8 mouse cellular contexts compared by ENCODE assay signal in the genomic region with DNA sequence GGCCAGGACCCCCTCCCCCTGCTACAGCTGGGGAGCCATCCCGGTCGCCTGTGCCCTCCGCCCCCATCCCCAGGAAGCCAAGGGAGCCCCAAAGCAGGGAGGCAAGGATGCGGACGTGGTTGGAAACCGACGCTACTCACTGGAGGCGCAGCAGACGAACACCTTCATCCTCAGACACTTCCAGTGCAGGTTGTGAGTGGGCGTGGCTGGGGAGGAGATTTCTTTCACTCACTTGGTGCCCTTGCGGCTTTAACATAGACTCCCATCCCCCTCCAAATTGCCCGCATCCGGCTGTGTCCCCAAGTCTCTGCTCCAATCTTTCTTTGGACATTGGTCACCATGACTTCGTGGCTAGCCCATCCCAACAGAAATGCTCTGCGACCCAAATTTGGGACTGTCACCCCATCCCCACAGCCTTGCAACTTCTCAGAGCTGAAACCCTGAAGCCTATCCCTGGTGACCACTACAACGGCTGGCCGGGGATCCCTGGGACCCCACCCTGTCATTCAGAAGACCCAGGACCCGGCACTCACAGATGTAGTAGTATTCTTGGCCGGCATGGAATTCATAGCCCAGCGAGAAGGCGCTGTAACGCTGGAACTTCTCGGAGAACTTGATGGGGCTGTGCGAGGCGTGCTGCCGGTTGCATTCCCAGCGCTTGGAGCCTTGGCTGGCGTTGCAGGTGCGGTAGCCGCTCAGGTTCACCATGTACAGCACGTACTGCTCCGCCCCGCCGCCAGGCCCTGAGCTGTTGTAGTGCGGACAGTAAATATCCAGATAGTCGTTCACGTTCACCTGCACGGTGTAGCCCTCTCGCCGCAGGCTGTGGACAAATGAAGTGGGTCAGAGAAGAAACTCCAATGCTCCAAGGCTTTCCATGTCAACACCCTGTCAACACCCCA. TPM values are rescaled to one million over a fixed set of nuclear protein-coding genes. Genes with fewer than 3 reads are reported as not detected.
DNase-seq lines count a peak whose midpoint lies in the region; ATAC-seq lines count a peak whose summit lies in the region.

No protein-coding gene starts in this region.

- no peaks in the 10 kb centered on the region for H3K9me3 ChIP-seq in heart, embryonic 12.5 days (replicated peaks)
- no peaks in the 10 kb centered on the region for H3K9me3 ChIP-seq in forebrain, embryonic 12.5 days
- no peaks in the 10 kb centered on the region for H3K9me3 ChIP-seq in limb, embryonic 12.5 days
- no peaks in the 10 kb centered on the region for H3K9me3 ChIP-seq in neural tube, embryonic 15.5 days (replicated peaks)

- WGBS in heart, embryonic 12.5 days = 20% methylated on average over 40 of the region's 40 CpGs
- 6% methylated on average over 40 of the region's 40 CpGs for WGBS in forebrain, embryonic 12.5 days
- WGBS in limb, embryonic 12.5 days = 16% methylated on average over 40 of the region's 40 CpGs
- WGBS in neural tube, embryonic 15.5 days = 10% methylated on average over 40 of the region's 40 CpGs

- DNase-seq in heart, postnatal 10 days = no peak
- peak; percentile 80 for DNase-seq in ES-CJ7 (ENCODE audit: low read depth, low spot score)
- DNase-seq in right cerebral cortex, postnatal 36 days (ENCODE audit: low spot score in 2 of 2) = no peak
- DNase-seq in adrenal gland, adult 2 months = no peak

- peak overlapping the region; percentile 35 for H3K4me3 ChIP-seq in heart, embryonic 12.5 days
- peak overlapping the region; percentile 34 for H3K4me3 ChIP-seq in forebrain, embryonic 12.5 days (replicated peaks)
- H3K4me3 ChIP-seq in limb, embryonic 12.5 days (replicated peaks) = peak overlapping the region; percentile 33
- no peak overlapping the region; the same call in 1 of the 2 replicates for H3K4me3 ChIP-seq in neural tube, embryonic 15.5 days (replicated peaks)

- no peak overlapping the region for H3K27ac ChIP-seq in heart, embryonic 12.5 days (ENCODE audit: poor library complexity, severe bottlenecking)
- H3K27ac ChIP-seq in forebrain, embryonic 12.5 days = no peak overlapping the region
- H3K27ac ChIP-seq in limb, embryonic 12.5 days = no peak overlapping the region
- peak overlapping the region; percentile 48; the same call in 1 of the 2 replicates for H3K27ac ChIP-seq in neural tube, embryonic 15.5 days (replicated peaks)

- peak overlapping the region; percentile 70 for H3K4me2 ChIP-seq in heart, embryonic 12.5 days
- peak overlapping the region; percentile 73 for H3K4me2 ChIP-seq in forebrain, embryonic 12.5 days
- H3K4me2 ChIP-seq in limb, embryonic 12.5 days = peak overlapping the region; percentile 63
- peak overlapping the region; percentile 54 for H3K4me2 ChIP-seq in neural tube, embryonic 15.5 days

- H3K27me3 ChIP-seq in heart, embryonic 12.5 days (replicated peaks) = peaks cover 48% of the 10 kb centered on the region
- peaks cover 55% of the 10 kb centered on the region for H3K27me3 ChIP-seq in forebrain, embryonic 12.5 days
- H3K27me3 ChIP-seq in limb, embryonic 12.5 days = peaks cover 48% of the 10 kb centered on the region
- H3K27me3 ChIP-seq in neural tube, embryonic 15.5 days (replicated peaks) = no peaks in the 10 kb centered on the region

- no peaks in the 10 kb centered on the region for H3K36me3 ChIP-seq in heart, embryonic 12.5 days
- H3K36me3 ChIP-seq in forebrain, embryonic 12.5 days (replicated peaks) = no peaks in the 10 kb centered on the region
- H3K36me3 ChIP-seq in limb, embryonic 12.5 days = peaks cover 10% of the 10 kb centered on the region; the same call in 1 of the 2 replicates
- H3K36me3 ChIP-seq in neural tube, embryonic 15.5 days = peaks cover 19% of the 10 kb centered on the region

- peak; percentile 10; the same call in 1 of the 2 replicates for ATAC-seq in heart, embryonic 12.5 days (ENCODE audit: insufficient number of reproducible peaks, low FRiP score)
- ATAC-seq in forebrain, embryonic 12.5 days (ENCODE audit: low FRiP score) = peak; percentile 21; the same call in 1 of the 2 replicates
- ATAC-seq in limb, embryonic 12.5 days (ENCODE audit: insufficient number of reproducible peaks, insufficient read depth, low FRiP score, low TSS enrichment, low read depth) = 0 out of 2 replicates have a peak, but pooled peaks have one; percentile 2
- ATAC-seq in neural tube, embryonic 15.5 days (ENCODE audit: low FRiP score) = no peak

- intact Hi-C loops in heart, postnatal 10 days (cut with DNase I) = loop anchor here (2.0 kb wide), 1 partner anchor 21 kb away; no protein-coding TSS in a partner anchor

- peaks cover 49% of the 10 kb centered on the region for H3K4me1 ChIP-seq in heart, embryonic 12.5 days (replicated peaks)
- peaks cover 59% of the 10 kb centered on the region for H3K4me1 ChIP-seq in forebrain, embryonic 12.5 days
- H3K4me1 ChIP-seq in limb, embryonic 12.5 days (replicated peaks) = peaks cover 62% of the 10 kb centered on the region
- H3K4me1 ChIP-seq in neural tube, embryonic 15.5 days = peaks cover 64% of the 10 kb centered on the region

- peak overlapping the region; percentile 53 for H3K9ac ChIP-seq in heart, embryonic 12.5 days
- peak overlapping the region; percentile 56; the same call in 1 of the 2 replicates for H3K9ac ChIP-seq in forebrain, embryonic 12.5 days
- no peak overlapping the region for H3K9ac ChIP-seq in limb, embryonic 12.5 days (replicated peaks)
- H3K9ac ChIP-seq in neural tube, embryonic 15.5 days (replicated peaks) = peak overlapping the region; percentile 20; the same call in 1 of the 2 replicates

RNA-seq across cellular contexts. Expression of gene Efna3, which starts 6.6 kb away (rescaled TPM):
- polyA plus RNA-seq in heart, embryonic 12.5 days (2016; fragmentation: Nextera tagmentation; extraction: Ambion mirVana) = 1.3 TPM in 2 replicates
- total RNA-seq in heart, postnatal 10 days (2021) = under 1 TPM in 1 of 2 experiments, not detected in 1; 0.17 TPM
- 11.9 and 14.9 TPM in 2 replicates for polyA plus RNA-seq in forebrain, embryonic 12.5 days (2016; fragmentation: Nextera tagmentation; extraction: Ambion mirVana)
- polyA plus RNA-seq in limb, embryonic 12.5 days (2016; fragmentation: Nextera tagmentation; extraction: Ambion mirVana) = 17.6 and 21.3 TPM in 2 replicates
- polyA plus RNA-seq in neural tube, embryonic 15.5 days (2015; fragmentation: Nextera tagmentation; extraction: Ambion mirVana) = 95.8 and 107 TPM in 2 replicates
- total RNA-seq in adrenal gland, adult 2 months (2021) = under 1 TPM; 0.26 to 0.55 TPM
- 0.21 and 1.0 TPM in 2 replicates for polyA plus RNA-seq in adrenal gland, adult 2 months (2012; rRNA removed)

RNA-seq across cellular contexts. Expression of gene Efna4, which starts 21.6 kb away (rescaled TPM):
- polyA plus RNA-seq in heart, embryonic 12.5 days (2016; fragmentation: Nextera tagmentation; extraction: Ambion mirVana) = 8.7 and 10.6 TPM in 2 replicates
- total RNA-seq in heart, postnatal 10 days (2021) = 1 to 10 TPM; 1.9 to 2.2 TPM
- polyA plus RNA-seq in forebrain, embryonic 12.5 days (2016; fragmentation: Nextera tagmentation; extraction: Ambion mirVana) = 17.1 and 20.0 TPM in 2 replicates
- polyA plus RNA-seq in limb, embryonic 12.5 days (2016; fragmentation: Nextera tagmentation; extraction: Ambion mirVana) = 53.2 and 55.1 TPM in 2 replicates
- 3.0 and 5.9 TPM in 2 replicates for polyA plus RNA-seq in neural tube, embryonic 15.5 days (2015; fragmentation: Nextera tagmentation; extraction: Ambion mirVana)
- 1 to 10 TPM in 1 of 2 experiments, under 1 TPM in 1; 0.63 to 1.9 TPM for total RNA-seq in adrenal gland, adult 2 months (2021)
- 1.8 and 3.5 TPM in 2 replicates for polyA plus RNA-seq in adrenal gland, adult 2 months (2012; rRNA removed)

RNA-seq across cellular contexts. Expression of gene Adam15, which starts 33.6 kb away (rescaled TPM):
- polyA plus RNA-seq in heart, embryonic 12.5 days (2016; fragmentation: Nextera tagmentation; extraction: Ambion mirVana) = 47.2 and 55.5 TPM in 2 replicates
- 100 to 1,000 TPM; 101 to 118 TPM for total RNA-seq in heart, postnatal 10 days (2021)
- 22.7 and 28.2 TPM in 2 replicates for polyA plus RNA-seq in forebrain, embryonic 12.5 days (2016; fragmentation: Nextera tagmentation; extraction: Ambion mirVana)
- polyA plus RNA-seq in limb, embryonic 12.5 days (2016; fragmentation: Nextera tagmentation; extraction: Ambion mirVana) = 27.0 and 32.1 TPM in 2 replicates
- polyA plus RNA-seq in neural tube, embryonic 15.5 days (2015; fragmentation: Nextera tagmentation; extraction: Ambion mirVana) = 69.9 and 71.9 TPM in 2 replicates
- total RNA-seq in adrenal gland, adult 2 months (2021) = 10 to 100 TPM; 56.1 to 87.5 TPM
- 142 and 182 TPM in 2 replicates for polyA plus RNA-seq in adrenal gland, adult 2 months (2012; rRNA removed)

RNA-seq across cellular contexts. Expression of gene Efna1, which starts 35.2 kb away (rescaled TPM):
- polyA plus RNA-seq in heart, embryonic 12.5 days (2016; fragmentation: Nextera tagmentation; extraction: Ambion mirVana) = 27.0 and 31.0 TPM in 2 replicates
- total RNA-seq in heart, postnatal 10 days (2021) = 10 to 100 TPM; 48.8 to 57.5 TPM
- polyA plus RNA-seq in forebrain, embryonic 12.5 days (2016; fragmentation: Nextera tagmentation; extraction: Ambion mirVana) = 9.7 and 12.6 TPM in 2 replicates
- 36.9 and 40.4 TPM in 2 replicates for polyA plus RNA-seq in limb, embryonic 12.5 days (2016; fragmentation: Nextera tagmentation; extraction: Ambion mirVana)
- polyA plus RNA-seq in neural tube, embryonic 15.5 days (2015; fragmentation: Nextera tagmentation; extraction: Ambion mirVana) = 9.7 and 16.5 TPM in 2 replicates
- total RNA-seq in adrenal gland, adult 2 months (2021) = 10 to 100 TPM in 1 of 2 experiments, 1 to 10 TPM in 1; 8.0 to 16.6 TPM
- polyA plus RNA-seq in adrenal gland, adult 2 months (2012; rRNA removed) = 17.5 and 24.0 TPM in 2 replicates

RNA-seq across cellular contexts. Expression of gene Dcst2, which starts 45.6 kb away (rescaled TPM):
- polyA plus RNA-seq in heart, embryonic 12.5 days (2016; fragmentation: Nextera tagmentation; extraction: Ambion mirVana) = not detected in 2 replicates
- under 1 TPM in 1 of 2 experiments, not detected in 1; 0.26 TPM for total RNA-seq in heart, postnatal 10 days (2021)
- polyA plus RNA-seq in forebrain, embryonic 12.5 days (2016; fragmentation: Nextera tagmentation; extraction: Ambion mirVana) = 0.13 and 0.22 TPM in 2 replicates
- polyA plus RNA-seq in limb, embryonic 12.5 days (2016; fragmentation: Nextera tagmentation; extraction: Ambion mirVana) = 0.18 and 0.20 TPM in 2 replicates
- 0.18 and 0.26 TPM in 2 replicates for polyA plus RNA-seq in neural tube, embryonic 15.5 days (2015; fragmentation: Nextera tagmentation; extraction: Ambion mirVana)
- 1 to 10 TPM in 1 of 2 experiments, under 1 TPM in 1; 0.40 to 1.3 TPM for total RNA-seq in adrenal gland, adult 2 months (2021)
- polyA plus RNA-seq in adrenal gland, adult 2 months (2012; rRNA removed) = 0.61 and 1.2 TPM in 2 replicates
